Comparison of ENCODE assay signal across 22 mouse cellular contexts in the genomic region with DNA sequence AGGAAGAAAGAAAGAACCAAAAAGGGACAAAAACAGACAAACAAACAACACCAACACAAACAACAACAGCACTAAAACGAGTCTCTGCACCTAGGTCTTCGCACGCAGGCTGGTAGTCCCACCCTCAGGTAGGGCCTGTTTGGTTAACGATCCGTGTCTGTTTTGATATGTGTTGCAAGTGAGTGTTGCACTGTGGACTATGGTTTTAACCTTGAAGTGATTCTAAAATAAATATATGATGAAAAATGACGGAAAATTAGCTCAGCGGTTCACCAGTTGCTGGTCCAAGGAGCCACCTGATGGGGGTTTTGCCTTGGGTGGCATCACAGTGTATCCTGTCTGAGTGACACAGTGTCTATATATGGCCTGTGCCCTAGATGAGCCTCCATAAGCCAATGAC. TPM values are rescaled to one million over a fixed set of nuclear protein-coding genes. Genes with fewer than 3 reads are reported as not detected.
"Had no signal": no experiment of that assay in that cellular context is flagged by ENCODE, and none has a peak within 500 bp of the region (broad histone marks: within the 10 kb centered on the region; RNA-seq: fewer than 3 reads in every experiment).

No protein-coding gene starts in this region.

- H3K27ac ChIP-seq: lung, embryonic 15.5 days; midbrain, embryonic 10.5 days; midbrain, embryonic 13.5 days; neural tube, embryonic 13.5 days; stomach, embryonic 15.5 days had no signal

- H3K9me3 ChIP-seq: lung, embryonic 15.5 days; megakaryocyte, embryonic 14.5 days; midbrain, embryonic 10.5 days; midbrain, embryonic 13.5 days; neural tube, embryonic 13.5 days; stomach, embryonic 15.5 days had no signal

- ATAC-seq: inflammation-experienced regulatory T-cells, adult 6 months; intestine, embryonic 16.5 days; midbrain, embryonic 13.5 days had no signal

- DNase-seq: kidney, adult 18-20 months; kidney, adult 9 months; kidney, postnatal 14 days; kidney, postnatal 4 days; lung, adult 18-20 months; lung, postnatal 10 days; lung, postnatal 36 days; retina, postnatal 1 day; right cerebral cortex, postnatal 25 days; spleen, adult 18-20 months; thymus, postnatal 25 days had no signal

- H3K4me3 ChIP-seq: lung, embryonic 15.5 days; megakaryocyte, embryonic 14.5 days; midbrain, embryonic 10.5 days; midbrain, embryonic 13.5 days; neural tube, embryonic 13.5 days; stomach, embryonic 15.5 days had no signal

- H3K36me3 ChIP-seq: lung, embryonic 15.5 days; midbrain, embryonic 10.5 days; midbrain, embryonic 13.5 days; neural tube, embryonic 13.5 days; stomach, embryonic 15.5 days had no signal

- H3K9ac ChIP-seq: lung, embryonic 15.5 days; midbrain, embryonic 13.5 days; neural tube, embryonic 13.5 days; stomach, embryonic 15.5 days had no signal

- H3K4me2 ChIP-seq: lung, embryonic 15.5 days; midbrain, embryonic 13.5 days; stomach, embryonic 15.5 days had no signal

RNA-seq across cellular contexts. Expression of a gene that starts 14.1 kb away (rescaled TPM):
- polyA plus RNA-seq: inflammation-experienced regulatory T-cells, adult 6 months; intestine, embryonic 16.5 days; kidney, embryonic 16.5 days; limb, embryonic 11.5 days; lung, embryonic 15.5 days; midbrain, embryonic 10.5 days; neural tube, embryonic 13.5 days; stomach, embryonic 15.5 days; thymus, postnatal 0 days had no signal

RNA-seq across cellular contexts. Expression of a gene that starts 31.8 kb away (rescaled TPM):
- polyA plus RNA-seq: inflammation-experienced regulatory T-cells, adult 6 months had no signal

RNA-seq across cellular contexts. Expression of a gene that starts 43.7 kb away (rescaled TPM):
- polyA plus RNA-seq: inflammation-experienced regulatory T-cells, adult 6 months; midbrain, embryonic 10.5 days had no signal
